ENCODE assay signal across 11 mouse cellular contexts in the genomic region with DNA sequence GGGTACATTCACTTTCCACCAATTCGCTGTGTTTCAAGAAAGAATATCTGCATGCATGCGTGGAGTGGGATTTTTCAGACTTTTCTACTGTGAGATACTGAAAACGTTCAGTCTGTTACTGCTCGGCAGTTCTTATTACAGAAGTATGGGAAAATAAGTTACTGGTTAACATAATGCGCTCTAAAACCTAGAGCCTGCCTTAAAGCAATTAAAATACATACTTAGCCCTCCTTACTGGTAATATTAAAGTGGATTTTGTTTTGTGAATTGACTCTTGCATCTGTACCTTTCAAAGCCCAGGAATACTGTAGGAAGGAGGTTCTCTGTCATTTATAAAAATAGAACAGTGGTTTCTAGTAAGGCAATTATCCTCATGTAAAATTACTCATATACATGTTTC.
"Had no signal": no experiment of that assay in that cellular context is flagged by ENCODE, and none has a peak within 500 bp of the region (broad histone marks: within the 10 kb centered on the region; RNA-seq: fewer than 3 reads in every experiment).

No protein-coding gene starts in this region.

- DNase-seq: retina, postnatal 1 day; right cerebral cortex, adult 18-20 months; right cerebral cortex, postnatal 14 days; right cerebral cortex, postnatal 25 days; spleen, adult 18-20 months; thymus, adult 18-20 months; thymus, adult 2 months; thymus, postnatal 14 days; thymus, postnatal 25 days; thymus, postnatal 36 days; thymus, postnatal 4 days had no signal
